Mouse (Mus musculus) hindbrain, embryonic 14.5 days (tissue): ENCODE measurements at regions not wholly inside any gene's neighbourhood (a gene's known extent, or its start where the extent isn't known, plus 50 kb on each side); places are given as distances from the start of the nearest gene placed in this dataset.

Experiments
- ATAC-seq: fragments of 200-750 bp; cut with Nextera tagmentation; 2 replicates; pipeline ENCODE4 v1.8.0; 2017; ENCODE audit warnings: moderate number of reproducible peaks, mild to moderate bottlenecking, moderate TSS enrichment, moderate library complexity; ENCODE audit not compliant: low FRiP score
- DNase-seq: peaks from one replicate; pipeline ENCODE4 v3.0.0-alpha.2; 2015; ENCODE audit warnings: low spot score
- H3K27ac ChIP-seq: fragments of 300-500 bp; sonication (generic); 2 replicates; pipeline ENCODE4 v1.5.1; 2014; ENCODE audit warnings: mild to moderate bottlenecking, moderate library complexity
- H3K27me3 ChIP-seq: fragments of 300-500 bp; sonication (generic); 2 replicates; pipeline ENCODE4 v1.6.1; 2014; ENCODE audit warnings: mild to moderate bottlenecking, low read length, mixed read lengths; ENCODE audit not compliant: control insufficient read depth, insufficient read depth
- H3K36me3 ChIP-seq: fragments of 300-500 bp; sonication (generic); replicated peaks from 2 replicates; pipeline ENCODE4 v1.6.1; 2014; ENCODE audit not compliant: control insufficient read depth, insufficient read depth
- H3K4me1 ChIP-seq: fragments of 300-500 bp; sonication (generic); replicated peaks from 2 replicates; pipeline ENCODE4 v1.6.1; 2014; ENCODE audit warnings: antibody characterized with exemption, low read length, mixed read lengths; ENCODE audit not compliant: control insufficient read depth, insufficient read depth
- H3K4me2 ChIP-seq: fragments of 300-500 bp; sonication (generic); replicated peaks from 2 replicates; pipeline ENCODE4 v1.6.1; 2014; ENCODE audit warnings: mild to moderate bottlenecking, moderate library complexity
- H3K4me3 ChIP-seq: fragments of 300-500 bp; sonication (generic); replicated peaks from 2 replicates; pipeline ENCODE4 v1.5.1; 2014; ENCODE audit warnings: mild to moderate bottlenecking, low read length
- H3K9ac ChIP-seq: fragments of 300-500 bp; sonication (generic); 2 replicates; pipeline ENCODE4 v1.6.1; 2014
- H3K9me3 ChIP-seq: fragments of 300-500 bp; sonication (generic); 2 replicates; pipeline ENCODE4 v1.6.1; 2016; ENCODE audit warnings: low read length; ENCODE audit not compliant: control insufficient read depth
- WGBS: fragments of 180-500 bp; shearing (Covaris S2); extraction: QIAGEN DNeasy Blood & Tissue Kit; methylation state at CpG from one replicate; pipeline ENCODE4 v1.1.7; 2014; 5-methylcytosine and 5-hydroxymethylcytosine counted together

DNA sequence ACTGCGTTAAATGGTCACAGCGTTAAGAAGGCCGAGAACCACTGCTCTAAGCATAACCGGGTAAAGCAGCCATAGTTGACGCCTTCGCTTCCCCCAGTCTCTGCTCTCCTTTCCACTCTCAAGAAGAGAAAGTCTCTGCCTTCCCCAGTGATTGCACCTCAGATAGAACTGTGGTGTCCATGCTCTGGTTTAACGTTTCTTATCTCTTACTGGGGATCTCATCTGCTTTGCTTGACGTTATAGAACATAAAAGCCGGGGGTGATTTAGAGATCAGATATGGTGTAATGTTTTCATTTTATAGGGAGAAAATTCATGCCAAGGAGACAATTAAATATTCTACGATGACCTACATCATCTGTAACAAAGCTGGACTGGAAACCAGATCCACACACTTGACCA, 103.1 kb upstream of the Mdm1 start:
- H3K4me3 ChIP-seq: no peak overlapping the region
- H3K27ac ChIP-seq: no peak overlapping the region
- DNase-seq: no peak
- no peaks in the 10 kb centered on the region for H3K4me1 ChIP-seq
- 96% methylated on average over 10 of the region's 10 CpGs for WGBS
- H3K27me3 ChIP-seq: no peaks in the 10 kb centered on the region
- no peak overlapping the region for H3K9ac ChIP-seq
- no peak overlapping the region for H3K4me2 ChIP-seq
- ATAC-seq: no peak
- no peaks in the 10 kb centered on the region for H3K36me3 ChIP-seq
- no peaks in the 10 kb centered on the region for H3K9me3 ChIP-seq

DNA sequence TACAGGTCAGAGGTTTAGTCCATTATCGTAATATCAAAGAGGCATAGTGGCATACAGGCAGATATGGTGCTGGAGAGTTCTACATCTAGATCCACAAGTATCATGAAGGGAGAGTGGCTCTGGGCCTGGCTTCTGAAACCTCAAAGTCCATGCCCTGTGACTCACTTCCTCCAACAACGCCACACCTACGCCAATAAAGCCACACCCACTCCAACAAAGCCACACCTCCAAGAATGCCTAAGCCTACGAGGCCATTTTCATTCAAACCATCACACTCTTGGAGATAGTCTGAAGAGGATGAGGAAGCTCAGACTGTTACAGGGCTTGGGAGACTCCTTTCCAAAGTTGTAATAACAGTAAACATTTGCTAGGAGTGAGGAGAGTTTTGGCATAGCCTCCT, 102.6 kb upstream of the Mdm1 start:
- Histone ChIP-seq H3K4me2 (no peak overlapping the region), H3K9me3 (no peaks in the 10 kb centered on the region), H3K36me3 (no peaks in the 10 kb centered on the region), H3K27ac (no peak overlapping the region), H3K4me1 (no peaks in the 10 kb centered on the region), H3K9ac (no peak overlapping the region), H3K4me3 (no peak overlapping the region), H3K27me3 (no peaks in the 10 kb centered on the region)
- 90% methylated on average over 4 of the region's 4 CpGs for WGBS
- ATAC-seq: no peak
- DNase-seq: no peak

DNA sequence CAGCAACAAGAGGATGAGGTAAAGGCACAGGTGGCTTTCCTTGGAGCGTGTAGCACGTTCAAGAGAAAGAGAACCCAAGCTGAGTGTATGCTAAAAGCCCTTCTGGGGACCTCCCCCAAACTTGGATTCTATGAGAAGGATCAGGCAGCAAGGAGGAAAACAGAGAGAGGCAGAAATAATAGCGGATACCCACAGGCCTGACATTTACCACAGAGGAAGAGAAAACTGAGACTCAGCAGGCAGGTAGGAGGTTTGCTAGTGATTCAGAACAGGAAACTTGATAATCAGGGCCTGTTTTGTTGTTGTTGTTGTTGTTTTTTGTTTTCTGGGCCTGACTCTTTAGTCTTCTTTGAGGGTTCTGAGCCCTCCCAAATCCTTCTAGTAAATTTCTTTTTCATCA, 100.5 kb upstream of the Mdm1 start:
- Histone ChIP-seq H3K4me1 (no peaks in the 10 kb centered on the region; the same call in 1 of the 2 replicates), H3K9ac (no peak overlapping the region), H3K4me2 (no peak overlapping the region), H3K27me3 (no peaks in the 10 kb centered on the region), H3K27ac (no peak overlapping the region), H3K4me3 (no peak overlapping the region), H3K36me3 (no peaks in the 10 kb centered on the region), H3K9me3 (no peaks in the 10 kb centered on the region)
- WGBS: 97% methylated on average over 3 of the region's 3 CpGs
- no peak for DNase-seq
- no peak for ATAC-seq

DNA sequence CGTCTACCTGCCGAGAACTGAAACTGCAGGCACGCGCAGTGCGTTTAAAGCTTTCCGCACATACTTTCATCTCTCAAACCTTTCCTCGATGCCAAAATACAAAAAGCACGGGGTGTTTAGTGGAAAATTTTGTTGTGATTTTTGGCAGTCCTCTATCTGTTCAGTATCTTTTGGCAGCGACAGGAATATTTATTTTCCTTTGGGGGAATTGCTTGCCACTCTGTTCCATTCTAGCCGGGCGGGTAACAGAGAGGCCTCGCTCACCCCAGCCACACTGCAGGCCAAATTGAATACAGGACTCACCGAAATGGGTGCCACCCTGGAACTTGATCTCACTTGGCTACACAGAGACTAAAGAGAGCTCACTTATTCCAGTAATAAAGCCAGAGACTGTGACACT, 97.8 kb upstream of the Mdm1 start:
- no peaks in the 10 kb centered on the region for H3K27me3 ChIP-seq
- no peaks in the 10 kb centered on the region; the same call in 1 of the 2 replicates for H3K4me1 ChIP-seq
- ATAC-seq (no peak), DNase-seq (no peak)
- no peak overlapping the region for H3K4me3 ChIP-seq
- no peak overlapping the region for H3K9ac ChIP-seq
- H3K9me3 ChIP-seq: no peaks in the 10 kb centered on the region
- 78% methylated on average over 13 of the region's 13 CpGs for WGBS
- H3K36me3 ChIP-seq: no peaks in the 10 kb centered on the region
- H3K27ac ChIP-seq: no peak overlapping the region
- H3K4me2 ChIP-seq: no peak overlapping the region

DNA sequence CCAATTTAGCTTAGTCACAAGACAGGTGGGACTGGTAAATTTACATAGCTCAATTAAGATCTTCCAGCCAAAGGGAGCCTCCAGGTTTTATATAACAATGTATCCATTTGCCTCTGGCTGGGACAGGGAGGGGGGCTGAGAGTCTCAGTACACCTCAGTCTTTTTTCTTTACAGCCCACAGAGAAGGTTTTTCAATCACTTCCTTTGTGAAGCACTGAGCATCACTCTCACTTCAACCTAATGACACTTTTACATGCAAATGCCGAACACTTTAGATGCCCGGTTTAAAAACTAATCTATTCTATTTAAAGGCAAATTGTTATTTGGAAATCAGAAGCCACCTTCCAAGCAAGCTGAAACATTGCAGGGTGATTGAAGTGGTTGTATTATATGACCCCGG, 96.8 kb upstream of the Mdm1 start:
- no peak for DNase-seq
- Histone ChIP-seq H3K9me3 (no peaks in the 10 kb centered on the region), H3K4me3 (no peak overlapping the region), H3K4me2 (no peak overlapping the region), H3K4me1 (no peaks in the 10 kb centered on the region; the same call in 1 of the 2 replicates), H3K27me3 (no peaks in the 10 kb centered on the region), H3K27ac (no peak overlapping the region), H3K9ac (no peak overlapping the region), H3K36me3 (no peaks in the 10 kb centered on the region)
- 26% methylated on average over 3 of the region's 3 CpGs for WGBS
- ATAC-seq: no peak

DNA sequence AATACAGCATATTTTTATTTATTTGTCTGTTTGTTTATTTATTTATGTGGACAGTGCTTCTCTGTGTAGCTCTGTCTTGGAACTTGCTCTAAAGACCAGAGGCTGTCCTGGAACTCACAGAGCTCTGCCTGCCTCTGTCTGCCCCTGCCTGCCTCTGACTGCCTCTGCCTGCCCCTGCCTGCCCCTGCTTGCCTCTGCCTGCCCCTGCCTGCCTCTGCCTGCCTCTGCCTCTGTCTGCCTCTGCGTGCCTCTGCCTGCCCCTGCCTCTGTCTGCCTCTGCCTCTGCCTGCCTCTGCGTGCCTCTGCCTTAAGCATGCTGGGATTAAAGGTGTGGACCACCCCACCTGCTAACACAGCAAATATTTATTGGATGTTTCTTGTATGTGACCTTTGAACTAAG, 96.2 kb upstream of the Mdm1 start:
- no peak for ATAC-seq

DNA sequence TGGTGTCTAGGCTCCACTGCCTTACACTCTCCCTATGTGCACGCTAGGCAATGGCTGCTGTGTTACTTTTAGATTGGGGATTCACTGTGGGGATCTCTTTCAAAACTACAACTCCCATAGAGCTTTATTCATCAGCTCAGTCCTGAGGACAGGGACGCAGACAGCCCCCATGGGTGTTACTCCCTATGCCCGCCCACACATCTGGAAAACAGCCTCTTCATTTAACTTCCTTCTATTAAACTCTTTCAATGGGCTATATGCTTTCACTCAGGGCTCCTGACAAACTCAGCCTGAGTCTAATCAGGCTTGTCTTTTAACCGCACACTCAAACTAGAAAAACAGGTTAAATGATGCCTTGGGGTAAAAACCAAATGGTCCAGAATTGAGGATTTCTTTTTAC, 95.3 kb upstream of the Mdm1 start:
- WGBS: 71% methylated on average over 4 of the region's 4 CpGs
- Histone ChIP-seq H3K9me3 (no peaks in the 10 kb centered on the region), H3K4me2 (no peak overlapping the region), H3K4me3 (no peak overlapping the region), H3K4me1 (no peaks in the 10 kb centered on the region; the same call in 1 of the 2 replicates), H3K9ac (no peak overlapping the region), H3K36me3 (no peaks in the 10 kb centered on the region), H3K27ac (no peak overlapping the region), H3K27me3 (no peaks in the 10 kb centered on the region)
- ATAC-seq (no peak), DNase-seq (no peak)

More for the DNA sequence above, 96.2 kb upstream of the Mdm1 start:
- Histone ChIP-seq H3K27me3 (no peaks in the 10 kb centered on the region), H3K36me3 (no peaks in the 10 kb centered on the region), H3K9ac (no peak overlapping the region), H3K4me2 (no peak overlapping the region), H3K4me1 (no peaks in the 10 kb centered on the region; the same call in 1 of the 2 replicates), H3K9me3 (no peaks in the 10 kb centered on the region), H3K4me3 (no peak overlapping the region), H3K27ac (no peak overlapping the region)
- no peak for DNase-seq
- 83% methylated on average over 2 of the region's 2 CpGs for WGBS

DNA sequence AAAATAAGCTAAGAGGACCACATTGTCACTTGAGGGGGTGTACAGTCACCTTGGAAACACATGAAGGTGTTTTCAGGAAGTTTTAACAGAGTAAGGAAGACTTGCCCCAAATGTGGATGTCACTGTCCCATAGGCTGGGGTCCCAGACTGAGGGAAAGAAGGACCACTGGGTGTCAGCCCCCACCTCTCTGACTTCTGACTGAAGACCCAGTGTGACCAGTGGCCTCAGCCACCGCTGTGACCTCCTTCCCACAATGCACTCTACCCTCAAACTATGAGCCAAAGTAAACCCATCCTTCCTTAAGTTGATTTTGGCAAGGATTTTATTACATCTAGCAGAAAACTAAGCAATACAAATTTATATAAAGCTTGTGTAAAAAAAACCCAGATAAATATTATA, 94.8 kb upstream of the Mdm1 start:
- WGBS: 89% methylated on average over 1 of the region's 1 CpGs
- no peak overlapping the region for H3K4me2 ChIP-seq
- H3K4me3 ChIP-seq: no peak overlapping the region
- ATAC-seq (no peak), DNase-seq (no peak)
- H3K27me3 ChIP-seq: no peaks in the 10 kb centered on the region
- H3K9me3 ChIP-seq: no peaks in the 10 kb centered on the region
- H3K4me1 ChIP-seq: no peaks in the 10 kb centered on the region; the same call in 1 of the 2 replicates
- no peak overlapping the region for H3K27ac ChIP-seq
- H3K36me3 ChIP-seq: no peaks in the 10 kb centered on the region
- no peak overlapping the region for H3K9ac ChIP-seq

DNA sequence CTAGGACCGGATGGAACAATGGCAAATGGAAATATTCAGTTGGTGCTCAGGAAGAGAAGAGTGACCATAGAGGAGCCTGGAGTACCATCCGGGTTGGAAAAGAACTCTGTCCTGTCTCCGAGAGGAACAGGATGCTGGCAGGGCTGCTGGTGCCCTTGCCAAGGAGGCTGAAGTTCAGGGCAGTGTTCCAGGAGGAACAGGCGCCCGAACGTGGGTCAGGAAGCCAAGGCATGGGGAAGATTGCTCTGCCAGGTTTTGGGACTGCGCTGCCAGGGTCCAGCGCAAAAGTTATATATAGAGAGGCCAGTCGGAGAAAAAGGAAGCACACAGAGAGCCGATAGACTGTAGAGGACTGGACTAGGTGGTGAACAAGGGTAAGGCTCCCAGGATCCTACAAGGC, 92.3 kb upstream of the Mdm1 start:
- no peak overlapping the region for H3K4me3 ChIP-seq
- DNase-seq (no peak), ATAC-seq (no peak)
- no peaks in the 10 kb centered on the region; the same call in 1 of the 2 replicates for H3K4me1 ChIP-seq
- H3K9me3 ChIP-seq: no peaks in the 10 kb centered on the region
- no peak overlapping the region for H3K4me2 ChIP-seq
- WGBS: 87% methylated on average over 10 of the region's 10 CpGs
- no peaks in the 10 kb centered on the region for H3K36me3 ChIP-seq
- H3K9ac ChIP-seq: no peak overlapping the region
- no peak overlapping the region for H3K27ac ChIP-seq
- no peaks in the 10 kb centered on the region for H3K27me3 ChIP-seq

DNA sequence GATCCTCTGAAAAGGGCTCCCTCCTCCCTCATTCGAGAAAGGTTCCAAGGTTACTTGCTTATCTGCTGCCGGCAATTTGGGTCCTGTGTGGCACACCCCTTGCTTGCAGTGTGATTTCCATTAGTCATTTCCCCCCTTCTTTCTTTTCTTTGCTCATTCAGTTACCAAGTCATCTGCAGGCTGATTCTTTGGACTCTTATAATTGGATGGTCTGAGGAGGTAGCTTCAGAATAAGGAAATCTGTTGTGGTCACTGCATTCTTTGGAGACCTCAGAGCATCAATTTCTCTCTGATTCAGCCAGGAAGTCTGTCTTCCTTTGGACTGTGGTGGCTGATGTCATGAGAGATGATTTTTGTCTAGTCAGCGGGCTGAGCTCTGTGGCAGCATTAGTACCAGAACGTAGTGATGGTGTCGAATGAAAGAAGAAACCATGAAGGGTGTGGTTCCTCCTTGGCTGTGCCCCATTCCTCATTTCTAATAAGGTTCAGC, 91.4 kb upstream of the Mdm1 start:
- Histone ChIP-seq H3K4me3 (no peak overlapping the region), H3K27ac (no peak overlapping the region), H3K4me1 (no peaks in the 10 kb centered on the region), H3K9ac (no peak overlapping the region), H3K4me2 (no peak overlapping the region), H3K36me3 (no peaks in the 10 kb centered on the region), H3K9me3 (no peaks in the 10 kb centered on the region), H3K27me3 (no peaks in the 10 kb centered on the region)
- no peak for DNase-seq
- 84% methylated on average over 5 of the region's 5 CpGs for WGBS
- no peak for ATAC-seq
